Mouse (Mus musculus): ENCODE measurements at regions not wholly inside any gene's neighbourhood (a gene's known extent, or its start where the extent isn't known, plus 50 kb on each side); places are given as distances from the start of the nearest gene placed in this dataset.

DNA sequence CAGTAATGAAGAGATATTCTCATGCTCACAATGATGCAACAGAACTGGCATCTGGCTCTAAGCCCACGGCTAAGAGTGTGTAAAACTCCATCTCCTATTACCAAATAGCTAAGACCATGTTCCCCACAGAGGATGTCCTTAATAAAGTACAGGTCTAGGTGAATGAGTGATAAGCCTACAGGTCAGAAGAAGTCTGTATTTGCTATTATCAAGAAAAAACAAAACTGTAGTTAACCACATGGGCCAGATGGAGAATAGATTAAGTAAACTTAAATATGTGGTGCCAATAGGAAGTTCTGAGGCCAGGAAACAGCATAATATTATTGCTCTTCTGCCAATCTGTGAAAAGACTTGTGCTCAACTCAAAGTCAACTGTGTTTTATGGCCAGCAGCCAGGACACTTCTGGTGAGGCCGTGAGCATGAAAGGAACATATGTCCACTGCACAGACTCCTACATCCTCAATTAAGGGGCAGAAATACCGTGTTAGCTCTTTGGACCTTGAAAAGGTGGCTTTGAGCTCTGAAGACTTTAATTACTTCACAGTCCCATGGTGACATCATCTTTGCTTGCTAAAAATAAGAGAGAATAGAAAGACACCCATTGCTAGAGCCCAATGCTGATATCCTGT is 549.1 kb upstream of the Dmac1 start:
- Histone ChIP-seq H3K36me3 (ENCODE audit: control insufficient read depth, insufficient read depth) (no peaks in the 10 kb centered on the region), H3K4me1 (ENCODE audit: control insufficient read depth, low read depth, low read length) (no peaks in the 10 kb centered on the region), H3K9me3 (replicated peaks; ENCODE audit: control insufficient read depth, low read length) (no peaks in the 10 kb centered on the region), H3K9ac (ENCODE audit: low read depth, low read length) (no peak overlapping the region), H3K4me3 (ENCODE audit: low read depth, low read length) (no peak overlapping the region), H3K27me3 (ENCODE audit: control insufficient read depth, insufficient read depth, low read depth, low read length) (no peaks in the 10 kb centered on the region), H3K4me2 (ENCODE audit: low read depth, low read length) (no peak overlapping the region), H3K27ac (ENCODE audit: low read length) (no peak overlapping the region)
- WGBS (ENCODE audit: insufficient replicate concordance), result 54% methylated on average over 3 of the region's 3 CpGs
- no peak for ATAC-seq (ENCODE audit: low read depth)

DNA sequence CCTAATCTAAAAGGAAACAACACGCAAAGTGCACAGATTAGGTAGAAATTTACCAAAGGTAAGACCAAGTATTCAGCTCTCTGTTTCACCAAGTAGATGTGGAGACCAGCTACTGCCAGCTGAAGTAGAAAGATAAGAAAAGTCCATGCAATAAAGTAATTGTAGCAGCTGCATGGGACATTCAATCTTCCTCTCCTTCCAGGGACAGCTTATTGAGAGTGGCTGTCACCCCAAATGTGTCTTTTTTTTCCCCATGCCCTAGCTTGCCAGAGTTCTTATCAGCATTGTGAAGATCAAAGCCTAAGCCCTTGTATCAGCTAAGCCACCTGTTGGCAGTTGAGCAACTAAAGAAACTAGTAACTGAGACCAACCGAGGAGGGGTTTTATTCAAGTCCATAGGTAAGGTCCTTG is 541.1 kb upstream of the Dmac1 start:
- Histone ChIP-seq H3K27ac (ENCODE audit: low read length) (no peak overlapping the region), H3K4me1 (ENCODE audit: control insufficient read depth, low read depth, low read length) (no peaks in the 10 kb centered on the region; the same call in 1 of the 2 replicates), H3K27me3 (ENCODE audit: control insufficient read depth, insufficient read depth, low read depth, low read length) (no peaks in the 10 kb centered on the region), H3K9me3 (replicated peaks; ENCODE audit: control insufficient read depth, low read length) (no peaks in the 10 kb centered on the region), H3K9ac (ENCODE audit: low read depth, low read length) (no peak overlapping the region), H3K36me3 (ENCODE audit: control insufficient read depth, insufficient read depth) (no peaks in the 10 kb centered on the region), H3K4me2 (ENCODE audit: low read depth, low read length) (no peak overlapping the region), H3K4me3 (ENCODE audit: low read depth, low read length) (no peak overlapping the region)
- peak; percentile 64 for ATAC-seq (ENCODE audit: low read depth)
- WGBS (ENCODE audit: insufficient replicate concordance), result 20% methylated on average over 2 of the region's 2 CpGs

DNA sequence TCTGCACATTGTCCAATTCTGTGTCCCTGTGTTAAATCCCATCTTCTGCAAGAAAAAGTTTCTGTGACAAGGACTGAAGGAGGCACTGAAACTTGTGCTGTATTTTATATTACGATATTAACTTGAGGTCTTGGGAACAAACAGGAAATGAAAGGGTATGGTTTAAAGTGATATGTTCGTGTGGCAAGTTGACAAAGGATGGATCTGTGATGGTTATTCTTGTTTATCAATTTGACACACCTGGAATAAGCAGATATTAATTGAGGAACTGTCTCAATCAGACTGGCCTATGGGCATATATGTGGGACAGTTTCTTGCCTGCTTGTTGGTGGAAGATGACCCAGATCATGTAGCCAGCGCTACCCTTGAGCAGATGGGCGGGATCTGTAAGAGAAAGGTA is 537.9 kb upstream of the Dmac1 start:
- no peak overlapping the region for H3K4me3 ChIP-seq (ENCODE audit: low read depth, low read length)
- H3K4me2 ChIP-seq (ENCODE audit: low read depth, low read length), result no peak overlapping the region
- H3K36me3 ChIP-seq (ENCODE audit: control insufficient read depth, insufficient read depth), result no peaks in the 10 kb centered on the region
- ATAC-seq (ENCODE audit: low read depth), result no peak
- H3K4me1 ChIP-seq (ENCODE audit: control insufficient read depth, low read depth, low read length), result no peaks in the 10 kb centered on the region; the same call in 1 of the 2 replicates
- no peak overlapping the region for H3K27ac ChIP-seq (ENCODE audit: low read length)
- no peak overlapping the region for H3K9ac ChIP-seq (ENCODE audit: low read depth, low read length)
- H3K27me3 ChIP-seq (ENCODE audit: control insufficient read depth, insufficient read depth, low read depth, low read length), result no peaks in the 10 kb centered on the region
- H3K9me3 ChIP-seq (replicated peaks; ENCODE audit: control insufficient read depth, low read length), result no peaks in the 10 kb centered on the region
- WGBS (ENCODE audit: insufficient replicate concordance), result 52% methylated on average over 4 of the region's 4 CpGs

- H3K9ac ChIP-seq (ENCODE audit: low read depth, low read length), result no peak overlapping the region
- no peak overlapping the region for H3K4me2 ChIP-seq (ENCODE audit: low read depth, low read length)
- H3K9me3 ChIP-seq (replicated peaks; ENCODE audit: control insufficient read depth, low read length), result no peaks in the 10 kb centered on the region
- 65% methylated on average over 2 of the region's 2 CpGs for WGBS (ENCODE audit: insufficient replicate concordance)
- no peaks in the 10 kb centered on the region for H3K36me3 ChIP-seq (ENCODE audit: control insufficient read depth, insufficient read depth)
- no peak overlapping the region for H3K27ac ChIP-seq (ENCODE audit: low read length)
- H3K4me3 ChIP-seq (ENCODE audit: low read depth, low read length), result no peak overlapping the region
- no peaks in the 10 kb centered on the region for H3K27me3 ChIP-seq (ENCODE audit: control insufficient read depth, insufficient read depth, low read depth, low read length)
- no peaks in the 10 kb centered on the region for H3K4me1 ChIP-seq (ENCODE audit: control insufficient read depth, low read depth, low read length)
- ATAC-seq (ENCODE audit: low read depth), result no peak
Observed at GRCm38 (mm10) chr4:75812266-75812665, 534.2 kb upstream of the Dmac1 start.

GRCm38 (mm10) chr4:75801870-75802269 is 523.8 kb upstream of the Dmac1 start:
- Histone ChIP-seq H3K4me1 (ENCODE audit: control insufficient read depth, low read depth, low read length) (no peaks in the 10 kb centered on the region), H3K9ac (ENCODE audit: low read depth, low read length) (no peak overlapping the region), H3K27ac (ENCODE audit: low read length) (no peak overlapping the region), H3K9me3 (replicated peaks; ENCODE audit: control insufficient read depth, low read length) (no peaks in the 10 kb centered on the region), H3K27me3 (ENCODE audit: control insufficient read depth, insufficient read depth, low read depth, low read length) (no peaks in the 10 kb centered on the region), H3K4me3 (ENCODE audit: low read depth, low read length) (no peak overlapping the region), H3K4me2 (ENCODE audit: low read depth, low read length) (no peak overlapping the region), H3K36me3 (ENCODE audit: control insufficient read depth, insufficient read depth) (no peaks in the 10 kb centered on the region)
- 59% methylated on average over 4 of the region's 4 CpGs for WGBS (ENCODE audit: insufficient replicate concordance)
- ATAC-seq (ENCODE audit: low read depth), result no peak

- Histone ChIP-seq H3K27me3 (ENCODE audit: control insufficient read depth, insufficient read depth, low read depth, low read length) (no peaks in the 10 kb centered on the region), H3K4me2 (ENCODE audit: low read depth, low read length) (no peak overlapping the region), H3K9ac (ENCODE audit: low read depth, low read length) (no peak overlapping the region), H3K27ac (ENCODE audit: low read length) (no peak overlapping the region), H3K4me3 (ENCODE audit: low read depth, low read length) (no peak overlapping the region), H3K36me3 (ENCODE audit: control insufficient read depth, insufficient read depth) (no peaks in the 10 kb centered on the region), H3K4me1 (ENCODE audit: control insufficient read depth, low read depth, low read length) (no peaks in the 10 kb centered on the region), H3K9me3 (replicated peaks; ENCODE audit: control insufficient read depth, low read length) (no peaks in the 10 kb centered on the region)
- WGBS (ENCODE audit: insufficient replicate concordance), result 58% methylated on average over 4 of the region's 4 CpGs
- no peak for ATAC-seq (ENCODE audit: low read depth)
Observed at GRCm38 (mm10) chr4:75801156-75801555, 523.1 kb upstream of the Dmac1 start.

GRCm38 (mm10) chr4:75791789-75792188 is 513.7 kb upstream of the Dmac1 start:
- Histone ChIP-seq H3K4me1 (ENCODE audit: control insufficient read depth, low read depth, low read length) (no peaks in the 10 kb centered on the region), H3K36me3 (ENCODE audit: control insufficient read depth, insufficient read depth) (no peaks in the 10 kb centered on the region), H3K4me2 (ENCODE audit: low read depth, low read length) (no peak overlapping the region), H3K4me3 (ENCODE audit: low read depth, low read length) (no peak overlapping the region), H3K27me3 (ENCODE audit: control insufficient read depth, insufficient read depth, low read depth, low read length) (no peaks in the 10 kb centered on the region), H3K9me3 (replicated peaks; ENCODE audit: control insufficient read depth, low read length) (no peaks in the 10 kb centered on the region), H3K9ac (ENCODE audit: low read depth, low read length) (no peak overlapping the region), H3K27ac (ENCODE audit: low read length) (no peak overlapping the region)
- ATAC-seq (ENCODE audit: low read depth), result no peak

DNA sequence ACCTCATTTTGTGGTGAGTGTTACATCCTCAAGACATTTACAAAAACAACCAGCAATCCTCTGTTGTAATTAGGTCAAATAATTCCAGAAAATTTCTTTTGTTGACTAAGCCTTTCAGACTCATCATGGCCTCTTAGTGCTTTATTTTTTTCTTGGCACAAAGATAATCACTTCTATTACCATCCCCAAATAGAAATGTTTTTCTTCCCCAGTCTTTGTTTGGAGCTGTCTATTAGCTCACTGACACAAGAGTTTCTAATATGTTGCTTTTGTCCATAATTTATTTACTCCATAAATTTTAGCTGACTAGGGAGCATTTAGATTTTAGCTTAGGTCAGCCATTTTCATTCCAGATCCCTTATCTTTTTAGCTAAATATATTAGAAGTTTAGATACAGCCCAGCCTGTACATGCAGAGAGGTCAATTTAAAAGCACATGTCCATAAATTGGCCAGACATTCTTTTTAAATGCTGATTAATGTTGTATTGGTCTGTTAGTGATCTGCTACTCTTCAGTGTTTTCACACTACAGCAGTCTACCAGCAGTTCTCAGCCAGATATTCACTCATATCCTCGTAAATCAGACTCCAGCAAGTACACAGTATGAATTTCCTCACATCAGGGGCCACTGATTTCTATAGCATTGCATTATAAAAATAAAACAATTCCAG is 513.0 kb upstream of the Dmac1 start:
- Histone ChIP-seq H3K4me3 (ENCODE audit: low read depth, low read length) (no peak overlapping the region), H3K9me3 (replicated peaks; ENCODE audit: control insufficient read depth, low read length) (no peaks in the 10 kb centered on the region), H3K36me3 (ENCODE audit: control insufficient read depth, insufficient read depth) (no peaks in the 10 kb centered on the region), H3K4me2 (ENCODE audit: low read depth, low read length) (no peak overlapping the region), H3K9ac (ENCODE audit: low read depth, low read length) (no peak overlapping the region), H3K27ac (ENCODE audit: low read length) (no peak overlapping the region), H3K27me3 (ENCODE audit: control insufficient read depth, insufficient read depth, low read depth, low read length) (no peaks in the 10 kb centered on the region), H3K4me1 (ENCODE audit: control insufficient read depth, low read depth, low read length) (no peaks in the 10 kb centered on the region)
- WGBS (ENCODE audit: insufficient replicate concordance), result 40% methylated on average over 1 of the region's 1 CpGs
- ATAC-seq (ENCODE audit: low read depth), result no peak

DNA sequence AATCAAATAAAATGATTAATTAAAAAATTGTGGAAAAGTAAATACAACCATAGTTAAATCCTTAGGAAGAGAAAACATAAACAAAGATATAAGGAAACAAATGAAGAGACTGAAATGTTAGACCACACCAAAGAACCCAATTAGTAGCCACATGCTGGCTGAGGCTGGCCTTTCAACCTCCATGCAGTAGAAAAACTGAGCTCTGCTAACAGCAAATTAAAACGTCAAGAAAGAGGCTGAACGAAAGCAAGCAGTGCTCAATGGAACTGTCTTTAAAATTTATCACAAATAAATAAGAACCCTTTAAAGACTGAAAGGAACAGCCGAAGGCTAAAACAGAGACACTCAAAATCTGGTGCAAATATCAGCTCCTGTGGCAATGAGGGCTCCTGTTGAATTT is 509.3 kb upstream of the Dmac1 start:
- H3K4me2 ChIP-seq (ENCODE audit: low read depth, low read length), result no peak overlapping the region
- no peaks in the 10 kb centered on the region for H3K4me1 ChIP-seq (ENCODE audit: control insufficient read depth, low read depth, low read length)
- H3K9me3 ChIP-seq (replicated peaks; ENCODE audit: control insufficient read depth, low read length), result no peaks in the 10 kb centered on the region
- no peak overlapping the region for H3K27ac ChIP-seq (ENCODE audit: low read length)
- H3K36me3 ChIP-seq (ENCODE audit: control insufficient read depth, insufficient read depth), result no peaks in the 10 kb centered on the region
- no peaks in the 10 kb centered on the region for H3K27me3 ChIP-seq (ENCODE audit: control insufficient read depth, insufficient read depth, low read depth, low read length)
- no peak overlapping the region for H3K9ac ChIP-seq (ENCODE audit: low read depth, low read length)
- no peak for ATAC-seq (ENCODE audit: low read depth)
- 67% methylated on average over 3 of the region's 3 CpGs for WGBS (ENCODE audit: insufficient replicate concordance)
- no peak overlapping the region for H3K4me3 ChIP-seq (ENCODE audit: low read depth, low read length)
